Mouse (Mus musculus) kidney, postnatal 0 days (tissue): ENCODE measurements around the gene Jade1. TPM values are rescaled to one million over a fixed set of nuclear protein-coding genes. Genes with fewer than 3 reads are reported as not detected.

ENCODE experiments used
- ATAC-seq: fragments of 200-750 bp; cut with Nextera tagmentation; replicated peaks from 2 replicates; pipeline ENCODE4 v1.8.0; 2017; ENCODE audit warnings: low read depth, moderate number of reproducible peaks, moderate TSS enrichment, moderate library complexity; ENCODE audit not compliant: low FRiP score
- DNase-seq: peaks from one replicate; pipeline ENCODE4 v3.0.0-alpha.2; 2016; ENCODE audit warnings: low spot score
- H3K27ac ChIP-seq: fragments of 300-500 bp; sonication (generic); 2 replicates; pipeline ENCODE4 v1.5.1; 2014; ENCODE audit warnings: mild to moderate bottlenecking
- H3K27me3 ChIP-seq: fragments of 300-500 bp; sonication (generic); 2 replicates; pipeline ENCODE4 v1.6.1; 2014; ENCODE audit warnings: low read length, mixed read lengths; ENCODE audit not compliant: insufficient read depth
- H3K36me3 ChIP-seq: fragments of 300-500 bp; sonication (generic); 2 replicates; pipeline ENCODE4 v1.6.1; 2014; ENCODE audit warnings: low read length, mixed read lengths; ENCODE audit not compliant: insufficient read depth
- H3K4me1 ChIP-seq: fragments of 300-500 bp; sonication (generic); replicated peaks from 2 replicates; pipeline ENCODE4 v1.6.1; 2014; ENCODE audit warnings: antibody characterized with exemption, low read length, mixed read lengths; ENCODE audit not compliant: insufficient read depth
- H3K4me2 ChIP-seq: fragments of 300-500 bp; sonication (generic); 2 replicates; pipeline ENCODE4 v1.6.1; 2014; ENCODE audit warnings: mild to moderate bottlenecking, low read length, moderate library complexity, mixed read lengths
- H3K4me3 ChIP-seq: fragments of 300-500 bp; sonication (generic); replicated peaks from 2 replicates; pipeline ENCODE4 v1.5.1; 2014; ENCODE audit warnings: low read depth, low read length
- H3K9ac ChIP-seq: fragments of 300-500 bp; sonication (generic); 2 replicates; pipeline ENCODE4 v1.6.1; 2014; ENCODE audit warnings: low read depth, low read length
- H3K9me3 ChIP-seq: fragments of 300-500 bp; sonication (generic); replicated peaks from 2 replicates; pipeline ENCODE4 v1.6.1; 2016; ENCODE audit warnings: low read length, inconsistent platforms, mixed read lengths
- CTCF ChIP-seq: IDR thresholded peaks from 2 replicates; pipeline ENCODE4 v1.5.1; 2016; ENCODE audit warnings: antibody characterized with exemption, low read depth, mild to moderate bottlenecking, moderate library complexity
- WGBS: fragments of 180-500 bp; shearing (Covaris S2); extraction: QIAGEN DNeasy Blood & Tissue Kit; methylation state at CpG from one replicate; pipeline ENCODE4 v1.1.7; 2014; 5-methylcytosine and 5-hydroxymethylcytosine counted together
- polyA plus RNA-seq: library from polyadenylated mRNA; unstranded; fragments of >200 nt; fragmentation: Nextera tagmentation; extraction: Ambion mirVana; gene quantifications from 2 replicates; pipeline ENCODE4 v1.2.1, GENCODE M21; 2015

Jade1 gene
- polyA plus RNA-seq, 1 experiment from 2014 or later, result 25.4 TPM

- H3K4me2 ChIP-seq, result no peak overlapping the region
- no peak overlapping the region for H3K4me3 ChIP-seq
- H3K9me3 ChIP-seq, result no peaks in the 10 kb centered on the region
- H3K4me1 ChIP-seq, result no peaks in the 10 kb centered on the region
- DNase-seq, result no peak
- H3K36me3 ChIP-seq, result no peaks in the 10 kb centered on the region
- H3K27ac ChIP-seq, result no peak overlapping the region
- no peaks in the 10 kb centered on the region for H3K27me3 ChIP-seq
- 74% methylated on average over 8 of the region's 8 CpGs for WGBS
- no peak for TF ChIP-seq CTCF
- ATAC-seq, result no peak
- no peak overlapping the region for H3K9ac ChIP-seq
Measured at GRCm38 (mm10) chr3:41516961-41517518, 38.5 kb upstream of the Jade1 start.

DNA sequence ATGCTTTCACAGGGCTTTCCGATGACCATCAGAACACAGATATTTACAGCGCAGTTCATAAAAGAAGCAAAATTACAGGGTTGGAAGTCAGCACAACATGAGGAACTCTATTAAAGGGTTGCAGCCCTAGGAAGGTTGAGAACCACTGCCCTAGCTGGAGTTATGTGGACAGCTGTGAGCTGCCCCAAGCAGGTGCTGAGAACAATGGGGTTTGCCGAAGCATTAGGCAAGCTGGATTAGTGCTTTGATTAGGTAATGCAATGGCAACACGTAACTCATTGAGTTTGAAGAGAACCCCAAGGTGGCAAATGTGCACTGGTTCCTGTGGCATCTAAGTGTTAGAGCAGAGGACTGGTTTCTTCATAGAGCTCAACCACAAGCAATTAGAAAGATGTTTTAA is 34.6 kb upstream of the Jade1 start:
- WGBS, result 92% methylated on average over 4 of the region's 4 CpGs
- no peak overlapping the region for H3K4me2 ChIP-seq
- DNase-seq, result no peak

GRCm38 (mm10) chr3:41521733-41522132 is 33.8 kb upstream of the Jade1 start:
- no peak overlapping the region for H3K9ac ChIP-seq
- no peaks in the 10 kb centered on the region for H3K36me3 ChIP-seq
- H3K27me3 ChIP-seq, result no peaks in the 10 kb centered on the region
- no peak for TF ChIP-seq CTCF
- no peaks in the 10 kb centered on the region for H3K4me1 ChIP-seq
- ATAC-seq, result no peak
- H3K9me3 ChIP-seq, result no peaks in the 10 kb centered on the region
- peak overlapping the region; percentile 23; the same call in 1 of the 2 replicates for H3K4me2 ChIP-seq
- 46% methylated on average over 3 of the region's 3 CpGs for WGBS
- peak; percentile 48 for DNase-seq
- H3K4me3 ChIP-seq, result no peak overlapping the region
- peak overlapping the region; percentile 73 for H3K27ac ChIP-seq

More for the DNA sequence above, 34.6 kb upstream of the Jade1 start:
- Histone ChIP-seq H3K36me3 (no peaks in the 10 kb centered on the region), H3K9me3 (no peaks in the 10 kb centered on the region), H3K27me3 (no peaks in the 10 kb centered on the region), H3K4me3 (no peak overlapping the region), H3K4me1 (no peaks in the 10 kb centered on the region), H3K27ac (no peak overlapping the region), H3K9ac (no peak overlapping the region)
- no peak for ATAC-seq
- no peak for TF ChIP-seq CTCF

GRCm38 (mm10) chr3:41522226-41523005 is 33.1 kb upstream of the Jade1 start:
- WGBS, result 30% methylated on average over 18 of the region's 18 CpGs
- no peak for TF ChIP-seq CTCF
- Histone ChIP-seq H3K4me3 (no peak overlapping the region), H3K9me3 (no peaks in the 10 kb centered on the region), H3K36me3 (no peaks in the 10 kb centered on the region), H3K4me2 (peak overlapping the region; percentile 23; the same call in 1 of the 2 replicates), H3K4me1 (no peaks in the 10 kb centered on the region), H3K27me3 (no peaks in the 10 kb centered on the region), H3K9ac (no peak overlapping the region), H3K27ac (peak overlapping the region; percentile 73)
- DNase-seq (peak; percentile 58), ATAC-seq (peak; percentile 61; the same call in 1 of the 2 replicates)

GRCm38 (mm10) chr3:41523006-41523375 is 32.5 kb upstream of the Jade1 start:
- H3K9ac ChIP-seq, result no peak overlapping the region
- peak overlapping the region; percentile 23; the same call in 1 of the 2 replicates for H3K4me2 ChIP-seq
- no peak overlapping the region for H3K4me3 ChIP-seq
- H3K36me3 ChIP-seq, result no peaks in the 10 kb centered on the region
- DNase-seq (no peak), ATAC-seq (no peak)
- H3K9me3 ChIP-seq, result no peaks in the 10 kb centered on the region
- no peak for TF ChIP-seq CTCF
- no peaks in the 10 kb centered on the region for H3K4me1 ChIP-seq
- no peak overlapping the region for H3K27ac ChIP-seq
- H3K27me3 ChIP-seq, result no peaks in the 10 kb centered on the region
- WGBS, result 48% methylated on average over 2 of the region's 2 CpGs

GRCm38 (mm10) chr3:41523460-41523859 is 32.1 kb upstream of the Jade1 start:
- no peaks in the 10 kb centered on the region for H3K4me1 ChIP-seq
- TF ChIP-seq CTCF, result no peak
- 98% methylated on average over 4 of the region's 4 CpGs for WGBS
- no peaks in the 10 kb centered on the region for H3K9me3 ChIP-seq
- no peaks in the 10 kb centered on the region for H3K36me3 ChIP-seq
- no peak for DNase-seq
- H3K27ac ChIP-seq, result no peak overlapping the region
- no peak overlapping the region for H3K4me2 ChIP-seq
- H3K9ac ChIP-seq, result no peak overlapping the region
- ATAC-seq, result no peak
- H3K27me3 ChIP-seq, result no peaks in the 10 kb centered on the region
- H3K4me3 ChIP-seq, result no peak overlapping the region
